Mouse (Mus musculus): ENCODE data around the gene Olfr478. TPM values are rescaled to one million over a fixed set of nuclear protein-coding genes. Genes with fewer than 3 reads are reported as not detected.

Olfr478 gene
- not detected for polyA plus RNA-seq (2014; fragmentation: Illumina TruSeq; extraction: RNeasy Lipid Tissue Mini Kit (QIAGEN cat#74804); ENCODE audit: low read depth, low replicate concordance)

GRCm38 (mm10) chr7:108033889-108034288 lies at the start of gene Olfr478:
Olfr478 (minus strand) TSS chr7:108033989.

GRCm38 (mm10) chr7:108079555-108079954 lies 45.8 kb upstream of the Olfr478 start, which contains the start of gene Olfr481:
Olfr481 (plus strand) TSS chr7:108079855.

GRCm38 (mm10) chr7:108067246-108067645 lies 33.5 kb upstream of the Olfr478 start, which contains the start of gene Olfr480:
Olfr480 (minus strand) TSS chr7:108067346.

GRCm38 (mm10) chr7:108050393-108050792 lies 16.6 kb upstream of the Olfr478 start, which contains the start of gene Olfr479:
Olfr479 (plus strand) TSS chr7:108050693.

GRCm38 (mm10) chr7:107986393-107986792 lies 47.4 kb downstream of the Olfr478 start, which contains the start of gene Olfr477:
Olfr477 (plus strand) TSS chr7:107986693.

Other genes starting within 250 kb of the Olfr478 start
- not detected for gene Ovch2, start 232.8 kb downstream of the Olfr478 start, polyA plus RNA-seq (2014; fragmentation: Illumina TruSeq; extraction: RNeasy Lipid Tissue Mini Kit (QIAGEN cat#74804); ENCODE audit: low read depth, low replicate concordance)
- gene Olfr467, start 221.7 kb downstream of the Olfr478 start, polyA plus RNA-seq (2014; fragmentation: Illumina TruSeq; extraction: RNeasy Lipid Tissue Mini Kit (QIAGEN cat#74804); ENCODE audit: low read depth, low replicate concordance), result not detected
- gene Olfr469, start 208.4 kb downstream of the Olfr478 start, polyA plus RNA-seq (2014; fragmentation: Illumina TruSeq; extraction: RNeasy Lipid Tissue Mini Kit (QIAGEN cat#74804); ENCODE audit: low read depth, low replicate concordance), result not detected
- not detected for gene Olfr470, start 186.5 kb downstream of the Olfr478 start, polyA plus RNA-seq (2014; fragmentation: Illumina TruSeq; extraction: RNeasy Lipid Tissue Mini Kit (QIAGEN cat#74804); ENCODE audit: low read depth, low replicate concordance)
- not detected for gene Olfr472, start 136.1 kb downstream of the Olfr478 start, polyA plus RNA-seq (2014; fragmentation: Illumina TruSeq; extraction: RNeasy Lipid Tissue Mini Kit (QIAGEN cat#74804); ENCODE audit: low read depth, low replicate concordance)
- not detected for gene Olfr473, start 103.5 kb downstream of the Olfr478 start, polyA plus RNA-seq (2014; fragmentation: Illumina TruSeq; extraction: RNeasy Lipid Tissue Mini Kit (QIAGEN cat#74804); ENCODE audit: low read depth, low replicate concordance)
- not detected for gene Olfr474, start 79.3 kb downstream of the Olfr478 start, polyA plus RNA-seq (2014; fragmentation: Illumina TruSeq; extraction: RNeasy Lipid Tissue Mini Kit (QIAGEN cat#74804); ENCODE audit: low read depth, low replicate concordance)
- gene Olfr476, start 69.2 kb downstream of the Olfr478 start, polyA plus RNA-seq (2014; fragmentation: Illumina TruSeq; extraction: RNeasy Lipid Tissue Mini Kit (QIAGEN cat#74804); ENCODE audit: low read depth, low replicate concordance), result not detected
- not detected for gene Olfr477, start 47.3 kb downstream of the Olfr478 start, polyA plus RNA-seq (2014; fragmentation: Illumina TruSeq; extraction: RNeasy Lipid Tissue Mini Kit (QIAGEN cat#74804); ENCODE audit: low read depth, low replicate concordance)
- not detected for gene Olfr479, start 16.7 kb upstream of the Olfr478 start, polyA plus RNA-seq (2014; fragmentation: Illumina TruSeq; extraction: RNeasy Lipid Tissue Mini Kit (QIAGEN cat#74804); ENCODE audit: low read depth, low replicate concordance)
- gene Olfr480, start 33.4 kb upstream of the Olfr478 start, polyA plus RNA-seq (2014; fragmentation: Illumina TruSeq; extraction: RNeasy Lipid Tissue Mini Kit (QIAGEN cat#74804); ENCODE audit: low read depth, low replicate concordance), result not detected
- gene Olfr481, start 45.9 kb upstream of the Olfr478 start, polyA plus RNA-seq (2014; fragmentation: Illumina TruSeq; extraction: RNeasy Lipid Tissue Mini Kit (QIAGEN cat#74804); ENCODE audit: low read depth, low replicate concordance), result not detected
- gene Olfr482, start 63.6 kb upstream of the Olfr478 start, polyA plus RNA-seq (2014; fragmentation: Illumina TruSeq; extraction: RNeasy Lipid Tissue Mini Kit (QIAGEN cat#74804); ENCODE audit: low read depth, low replicate concordance), result not detected
- not detected for gene Olfr483, start 66.9 kb upstream of the Olfr478 start, polyA plus RNA-seq (2014; fragmentation: Illumina TruSeq; extraction: RNeasy Lipid Tissue Mini Kit (QIAGEN cat#74804); ENCODE audit: low read depth, low replicate concordance)
- not detected for gene Olfr484, start 93.5 kb upstream of the Olfr478 start, polyA plus RNA-seq (2014; fragmentation: Illumina TruSeq; extraction: RNeasy Lipid Tissue Mini Kit (QIAGEN cat#74804); ENCODE audit: low read depth, low replicate concordance)
- not detected for gene Olfr485, start 125.9 kb upstream of the Olfr478 start, polyA plus RNA-seq (2014; fragmentation: Illumina TruSeq; extraction: RNeasy Lipid Tissue Mini Kit (QIAGEN cat#74804); ENCODE audit: low read depth, low replicate concordance)
- not detected for gene Olfr486, start 138.8 kb upstream of the Olfr478 start, polyA plus RNA-seq (2014; fragmentation: Illumina TruSeq; extraction: RNeasy Lipid Tissue Mini Kit (QIAGEN cat#74804); ENCODE audit: low read depth, low replicate concordance)
- gene Olfr487, start 180.6 kb upstream of the Olfr478 start, polyA plus RNA-seq (2014; fragmentation: Illumina TruSeq; extraction: RNeasy Lipid Tissue Mini Kit (QIAGEN cat#74804); ENCODE audit: low read depth, low replicate concordance), result not detected
- gene Olfr488, start 224.4 kb upstream of the Olfr478 start, polyA plus RNA-seq (2014; fragmentation: Illumina TruSeq; extraction: RNeasy Lipid Tissue Mini Kit (QIAGEN cat#74804); ENCODE audit: low read depth, low replicate concordance), result not detected